Mouse (Mus musculus) layer of hippocampus, adult 6 months (tissue): ENCODE data around the gene Gm10750. TPM values are rescaled to one million over a fixed set of nuclear protein-coding genes. Genes with fewer than 3 reads are reported as not detected.

Source experiments
- long read RNA-seq, 2 experiments: library from polyadenylated mRNA; unstranded; transcript quantifications; one replicate each; pipeline ENCODE4 v2.0.0; 2019 to 2020
- polyA plus RNA-seq: library from polyadenylated mRNA; unstranded; fragments of <200 nt; fragmentation: Nextera tagmentation; gene quantifications from 2 replicates; pipeline ENCODE4 v1.2.3, GENCODE M21; 2021

The Gm10750 gene
- polyA plus RNA-seq = not detected in 2 replicates
- long read RNA-seq, experiment 1 = 0 reads
- long read RNA-seq, experiment 2 = 0 reads

DNA sequence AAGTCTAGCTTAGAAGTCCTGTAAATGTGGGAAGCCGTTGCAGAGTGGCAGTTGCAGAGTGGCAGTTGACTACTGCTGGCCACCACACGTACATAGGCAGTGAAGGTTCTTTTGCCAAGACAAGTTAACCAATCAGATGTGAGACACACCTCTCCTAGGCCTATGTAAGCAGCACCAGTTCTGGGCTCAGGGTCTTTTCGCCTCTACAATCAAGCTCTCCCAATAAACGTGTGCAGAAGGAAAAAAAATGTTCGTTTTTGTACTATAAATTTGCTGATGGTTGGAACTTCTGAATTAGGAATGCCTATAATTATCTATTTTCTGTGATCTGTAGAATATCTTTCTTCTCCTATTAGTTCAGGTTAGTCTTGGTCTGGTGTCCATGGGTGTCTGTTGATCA is at the start of gene Gm10750:
Gene Gm10750, minus strand, starts transcription at position 101 of the 400 bp plus-strand sequence.

DNA sequence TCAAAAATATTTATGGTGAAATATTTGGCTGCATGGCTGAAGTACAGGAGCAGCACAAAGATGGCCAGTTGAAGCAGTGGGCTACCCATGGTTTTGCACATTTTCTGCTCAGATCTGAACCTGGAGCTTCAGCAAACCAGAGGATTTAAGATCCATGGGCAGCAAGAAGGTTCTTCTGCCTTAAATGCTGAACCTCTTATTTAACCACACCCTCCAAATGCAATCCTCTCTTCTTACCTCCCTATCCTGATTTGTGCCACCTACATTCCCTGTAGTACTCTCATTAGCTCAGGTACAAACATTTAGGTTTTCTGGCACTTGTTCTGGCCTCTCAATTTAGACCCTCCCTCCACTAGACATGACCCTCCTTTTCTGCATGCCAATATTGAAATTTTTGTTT is 13.9 kb downstream of the Gm10750 start, which contains the start of gene Gm1330:
Gene Gm1330, minus strand, starts transcription at position 101 of the 400 bp plus-strand sequence.

Other genes with a start within 250 kb of the Gm10750 start
- gene Cst11, start 245.7 kb downstream of the Gm10750 start, polyA plus RNA-seq = not detected in 2 replicates
- gene 8030411F24Rik, start 235.2 kb downstream of the Gm10750 start, polyA plus RNA-seq = not detected in 2 replicates
- 0.31 TPM in 1 of 2 replicates, not detected in the other for gene Cst12, start 227.9 kb downstream of the Gm10750 start, polyA plus RNA-seq
- not detected in 2 replicates for gene Cst8, start 218.5 kb downstream of the Gm10750 start, polyA plus RNA-seq
- gene Cst13, start 197.2 kb downstream of the Gm10750 start, polyA plus RNA-seq = not detected in 2 replicates
- gene Cst9, start 182.1 kb downstream of the Gm10750 start, polyA plus RNA-seq = not detected in 2 replicates
- not detected in 2 replicates for gene 9230104L09Rik, start 152.2 kb downstream of the Gm10750 start, polyA plus RNA-seq
- 13,390 and 16,424 TPM in 2 replicates for gene Cst3, start 141.5 kb downstream of the Gm10750 start, polyA plus RNA-seq
- gene Gm1330, start 14.0 kb downstream of the Gm10750 start, polyA plus RNA-seq = not detected in 2 replicates